Mouse (Mus musculus) midbrain, embryonic 10.5 days (tissue): Measurements from ENCODE around the gene Pgf. TPM values are rescaled to one million over a fixed set of nuclear protein-coding genes. Genes with fewer than 3 reads are reported as not detected.
"Not testable (repeated sequence)": the region's sequence is repeated elsewhere in the genome, so short reads cannot be mapped to it uniquely, and the experiment has no call there.

Experiments
- DNase-seq: peaks from one replicate; pipeline ENCODE4 v3.0.0-alpha.2; 2017; ENCODE audit warnings: low spot score
- H3K27ac ChIP-seq: fragments of 300-500 bp; sonication (generic); replicated peaks from 2 replicates; pipeline ENCODE4 v1.5.1; 2016; ENCODE audit warnings: mild to moderate bottlenecking
- H3K27me3 ChIP-seq: fragments of 300-500 bp; sonication (generic); 2 replicates; pipeline ENCODE4 v1.6.1; 2016; ENCODE audit warnings: low read depth, mild to moderate bottlenecking; ENCODE audit not compliant: poor library complexity, severe bottlenecking
- H3K36me3 ChIP-seq: fragments of 300-500 bp; sonication (generic); 2 replicates; pipeline ENCODE4 v1.6.1; 2016; ENCODE audit warnings: mild to moderate bottlenecking, moderate library complexity
- H3K4me1 ChIP-seq: fragments of 300-500 bp; sonication (generic); 2 replicates; pipeline ENCODE4 v1.6.1; 2016
- H3K4me3 ChIP-seq: fragments of 300-500 bp; sonication (generic); 2 replicates; pipeline ENCODE4 v1.5.1; 2016; ENCODE audit warnings: mild to moderate bottlenecking, moderate library complexity
- H3K9me3 ChIP-seq: fragments of 300-500 bp; sonication (generic); replicated peaks from 2 replicates; pipeline ENCODE4 v1.6.1; 2016; ENCODE audit warnings: mild to moderate bottlenecking
- WGBS: fragments of 180-500 bp; shearing (Covaris S2); methylation state at CpG from one replicate; pipeline ENCODE4 v1.1.7; 2016; 5-methylcytosine and 5-hydroxymethylcytosine counted together
- polyA plus RNA-seq: library from polyadenylated mRNA; unstranded; fragments of >200 nt; fragmentation: Nextera tagmentation; extraction: Ambion mirVana; gene quantifications from 2 replicates; pipeline ENCODE4 v1.2.1, GENCODE M21; 2016

Gene Pgf
- polyA plus RNA-seq, 1 experiment from 2014 or later, result 3.9 TPM

DNA sequence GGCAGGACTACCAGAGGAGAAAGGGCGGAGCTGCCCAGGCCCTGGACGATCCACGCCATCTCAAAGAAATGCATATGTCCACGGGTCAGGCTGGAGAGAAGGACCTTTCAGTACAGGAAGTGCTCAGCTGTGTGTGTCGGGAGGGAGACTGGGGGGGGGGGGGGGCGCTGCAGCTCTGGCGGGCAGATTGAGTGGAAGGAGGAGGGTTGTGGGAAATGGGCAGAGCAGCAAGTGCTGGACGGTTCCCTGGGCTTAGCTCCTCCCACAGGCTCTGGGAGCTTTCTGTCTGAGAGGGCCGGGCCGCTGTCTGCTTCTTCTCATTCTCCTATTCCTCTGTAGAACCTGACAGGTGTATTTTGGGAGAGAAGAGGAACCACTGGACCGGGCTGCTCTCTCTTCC is 31.2 kb downstream of the Pgf start:
- Histone ChIP-seq H3K4me1 (peaks cover 27% of the 10 kb centered on the region), H3K4me3 (no peak overlapping the region), H3K36me3 (no peaks in the 10 kb centered on the region), H3K9me3 (no peaks in the 10 kb centered on the region), H3K27me3 (peaks cover 39% of the 10 kb centered on the region), H3K27ac (no peak overlapping the region)
- 36% methylated on average over 9 of the region's 11 CpGs for WGBS
- DNase-seq, result no peak

DNA sequence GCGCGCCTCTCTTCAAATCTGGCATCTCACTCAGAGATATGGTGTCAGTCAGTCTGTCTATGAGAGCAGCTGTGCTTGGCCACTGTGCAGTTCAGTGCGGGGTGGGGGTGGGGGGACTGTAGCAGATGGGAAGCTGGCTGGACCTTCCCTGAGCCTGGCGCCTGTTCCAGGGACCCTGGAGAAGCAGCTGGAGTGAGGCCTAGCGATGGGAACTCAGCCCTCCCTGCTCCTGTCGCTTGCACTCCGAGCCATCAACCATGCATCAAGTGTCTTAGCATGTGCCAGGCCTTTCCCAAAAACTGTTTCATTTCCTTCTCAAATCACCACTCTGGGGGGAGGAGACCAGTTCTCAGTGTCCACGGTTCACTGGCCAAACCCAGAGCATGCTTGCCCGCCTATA is 32.0 kb downstream of the Pgf start:
- Histone ChIP-seq H3K4me1 (peaks cover 20% of the 10 kb centered on the region), H3K36me3 (no peaks in the 10 kb centered on the region), H3K27ac (no peak overlapping the region), H3K9me3 (no peaks in the 10 kb centered on the region), H3K4me3 (no peak overlapping the region), H3K27me3 (peaks cover 38% of the 10 kb centered on the region)
- WGBS, result 81% methylated on average over 9 of the region's 9 CpGs
- DNase-seq, result no peak

DNA sequence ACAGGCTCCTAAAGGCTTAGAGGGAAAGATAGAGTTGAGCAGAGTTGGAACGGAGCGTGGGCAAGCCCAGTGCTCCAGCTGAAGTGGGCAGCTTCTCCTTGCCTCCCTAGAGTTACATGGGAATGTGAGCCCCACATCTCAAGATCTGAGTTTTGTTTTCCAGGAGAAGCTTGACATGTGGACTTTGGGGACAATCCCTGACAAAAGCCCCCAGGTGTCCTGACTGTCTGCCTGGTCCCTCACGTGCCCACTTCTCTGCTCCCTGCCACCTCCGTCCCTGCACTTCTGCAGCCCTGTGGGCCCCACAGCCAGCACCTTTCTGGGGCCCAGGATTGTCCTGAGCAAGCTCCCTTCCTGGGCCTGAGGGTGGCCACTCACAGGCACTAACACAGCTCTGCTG is 32.8 kb downstream of the Pgf start:
- no peaks in the 10 kb centered on the region for H3K9me3 ChIP-seq
- H3K36me3 ChIP-seq, result no peaks in the 10 kb centered on the region
- DNase-seq, result no peak
- no peak overlapping the region for H3K4me3 ChIP-seq
- WGBS, result 95% methylated on average over 4 of the region's 4 CpGs
- H3K27ac ChIP-seq, result no peak overlapping the region
- H3K27me3 ChIP-seq, result peaks cover 34% of the 10 kb centered on the region
- peaks cover 17% of the 10 kb centered on the region for H3K4me1 ChIP-seq

DNA sequence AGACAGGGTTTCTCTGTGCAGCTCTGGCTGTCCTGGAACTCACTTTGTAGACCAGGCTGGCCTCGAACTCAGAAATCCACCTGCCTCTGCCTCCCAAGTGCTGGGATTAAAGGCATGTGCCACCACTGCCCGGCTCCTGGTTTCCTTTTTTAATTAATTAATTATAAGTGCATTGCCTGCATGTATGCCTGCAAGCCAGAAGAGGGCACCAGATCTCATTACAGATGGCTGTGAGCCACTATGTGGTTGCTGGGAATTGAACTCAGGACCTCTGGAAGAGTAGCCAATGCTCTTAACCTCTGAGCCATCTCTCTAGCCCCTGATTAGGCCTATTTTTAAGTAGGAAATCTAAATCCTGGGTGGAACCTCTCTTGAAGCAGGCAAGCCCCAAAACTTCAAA is 33.3 kb downstream of the Pgf start:
- H3K9me3 ChIP-seq, H3K27ac ChIP-seq, DNase-seq, H3K4me3 ChIP-seq, H3K36me3 ChIP-seq: not testable (repeated sequence)
- Histone ChIP-seq H3K27me3 (peaks cover 33% of the 10 kb centered on the region), H3K4me1 (peaks cover 17% of the 10 kb centered on the region)
- 71% methylated on average over 2 of the region's 2 CpGs for WGBS

DNA sequence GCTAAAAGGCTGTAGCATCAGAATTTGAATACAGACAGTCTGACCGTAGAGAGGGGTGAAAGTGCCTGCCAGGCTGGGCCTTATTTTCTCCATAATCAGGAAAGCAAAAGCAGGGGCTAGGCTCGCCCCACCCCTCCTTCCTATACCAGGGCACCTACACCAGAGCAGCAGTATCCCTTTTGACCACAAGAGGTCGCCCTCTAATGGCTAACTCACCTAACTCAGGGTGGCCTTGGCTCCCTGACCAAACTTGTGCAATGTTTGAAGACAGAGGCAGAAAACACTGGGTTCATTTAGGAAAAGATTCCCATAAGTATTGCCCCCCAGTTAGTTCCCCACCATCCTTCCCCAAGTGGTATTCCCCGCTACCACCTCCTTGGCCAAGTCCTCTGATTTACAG is 34.8 kb downstream of the Pgf start:
- Histone ChIP-seq H3K4me1 (peaks cover 17% of the 10 kb centered on the region), H3K4me3 (no peak overlapping the region), H3K36me3 (no peaks in the 10 kb centered on the region), H3K27me3 (peaks cover 27% of the 10 kb centered on the region), H3K27ac (no peak overlapping the region), H3K9me3 (no peaks in the 10 kb centered on the region)
- DNase-seq, result peak; percentile 79
- 17% methylated on average over 4 of the region's 4 CpGs for WGBS

DNA sequence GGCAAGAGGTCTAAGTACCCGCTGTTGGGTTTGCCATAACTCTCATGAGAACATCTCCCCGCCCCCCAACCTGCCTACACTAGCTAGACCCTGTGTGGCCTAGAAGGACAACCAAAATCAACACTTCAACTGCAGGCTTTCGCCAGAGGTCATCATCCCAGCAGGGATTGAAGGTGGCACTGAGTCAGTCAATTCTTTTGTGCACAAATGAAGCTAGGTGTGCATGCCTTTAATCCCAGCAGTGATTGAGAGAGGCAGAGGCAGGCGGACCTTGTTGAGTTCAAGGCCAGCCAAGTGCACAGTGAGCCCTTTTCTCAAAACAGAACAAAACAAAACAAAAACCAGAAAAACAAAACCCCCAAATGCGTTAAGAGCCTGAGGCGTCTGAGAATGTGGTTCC is 36.5 kb downstream of the Pgf start:
- Histone ChIP-seq H3K9me3 (no peaks in the 10 kb centered on the region), H3K36me3 (0 out of 2 replicates have a peak, but pooled peaks cover 5% of the 10 kb centered on the region), H3K4me3 (no peak overlapping the region), H3K27ac (no peak overlapping the region), H3K4me1 (peaks cover 14% of the 10 kb centered on the region), H3K27me3 (peaks cover 18% of the 10 kb centered on the region)
- DNase-seq, result no peak
- 86% methylated on average over 6 of the region's 6 CpGs for WGBS

DNA sequence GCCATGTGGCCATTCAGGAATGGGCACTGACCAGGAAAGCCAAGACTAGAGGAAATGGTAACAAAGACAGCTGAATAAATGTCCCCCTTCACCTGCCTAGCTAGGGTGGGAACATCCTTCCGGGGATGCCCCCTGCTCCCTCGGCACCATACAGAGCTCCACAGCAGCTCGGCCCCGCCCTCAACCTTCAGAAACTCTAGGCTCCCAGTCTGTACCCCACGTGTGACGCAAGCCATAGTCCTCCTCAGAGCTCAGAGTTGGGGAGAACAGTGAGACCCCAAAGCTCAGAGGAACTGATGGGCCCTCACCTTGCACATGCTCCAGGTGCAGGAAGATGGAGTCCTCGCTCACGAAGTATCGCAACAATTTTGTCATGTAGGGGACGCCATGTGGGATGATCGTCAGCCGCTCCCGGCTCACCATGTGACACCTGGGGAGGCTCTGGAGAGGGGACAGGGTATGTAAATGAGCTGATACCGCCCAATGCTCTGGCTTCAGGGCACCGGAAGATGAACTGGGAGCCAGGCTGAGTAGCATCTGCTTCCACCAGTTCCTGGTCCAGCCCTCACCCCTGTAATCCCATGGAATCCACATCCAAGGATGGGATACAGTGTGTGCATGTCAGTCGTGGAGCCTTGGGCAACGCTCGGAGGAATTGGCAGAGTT is 37.4 kb downstream of the Pgf start:
- Histone ChIP-seq H3K9me3 (no peaks in the 10 kb centered on the region), H3K4me3 (no peak overlapping the region), H3K36me3 (peaks cover 14% of the 10 kb centered on the region), H3K4me1 (peaks cover 9% of the 10 kb centered on the region; the same call in 1 of the 2 replicates), H3K27ac (no peak overlapping the region), H3K27me3 (peaks cover 18% of the 10 kb centered on the region)
- WGBS, result 49% methylated on average over 18 of the region's 18 CpGs
- no peak for DNase-seq

DNA sequence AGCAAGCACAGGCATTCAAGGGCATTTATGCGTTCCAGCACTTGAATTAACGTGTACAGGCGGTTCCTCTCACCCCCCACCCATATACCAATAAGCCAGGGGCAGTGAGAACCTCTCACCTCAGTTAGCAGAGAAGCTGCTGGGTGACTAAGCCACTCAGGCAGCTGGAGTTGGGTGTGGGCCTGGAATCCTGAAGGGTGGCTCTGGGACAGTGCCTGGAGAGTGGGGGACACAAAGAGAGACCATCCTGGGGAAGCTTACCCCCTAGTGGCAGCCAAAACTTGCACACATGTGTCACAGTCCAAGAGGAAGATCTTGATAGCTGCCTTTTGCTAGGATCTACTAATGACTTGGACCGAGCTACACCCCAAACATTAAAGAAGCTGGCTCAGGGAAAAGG is 41.0 kb downstream of the Pgf start:
- Histone ChIP-seq H3K9me3 (no peaks in the 10 kb centered on the region), H3K36me3 (peaks cover 46% of the 10 kb centered on the region), H3K4me1 (peaks cover 9% of the 10 kb centered on the region; the same call in 1 of the 2 replicates), H3K27ac (no peak overlapping the region), H3K27me3 (peaks cover 18% of the 10 kb centered on the region), H3K4me3 (no peak overlapping the region)
- DNase-seq, result no peak
- WGBS, result 91% methylated on average over 4 of the region's 4 CpGs

DNA sequence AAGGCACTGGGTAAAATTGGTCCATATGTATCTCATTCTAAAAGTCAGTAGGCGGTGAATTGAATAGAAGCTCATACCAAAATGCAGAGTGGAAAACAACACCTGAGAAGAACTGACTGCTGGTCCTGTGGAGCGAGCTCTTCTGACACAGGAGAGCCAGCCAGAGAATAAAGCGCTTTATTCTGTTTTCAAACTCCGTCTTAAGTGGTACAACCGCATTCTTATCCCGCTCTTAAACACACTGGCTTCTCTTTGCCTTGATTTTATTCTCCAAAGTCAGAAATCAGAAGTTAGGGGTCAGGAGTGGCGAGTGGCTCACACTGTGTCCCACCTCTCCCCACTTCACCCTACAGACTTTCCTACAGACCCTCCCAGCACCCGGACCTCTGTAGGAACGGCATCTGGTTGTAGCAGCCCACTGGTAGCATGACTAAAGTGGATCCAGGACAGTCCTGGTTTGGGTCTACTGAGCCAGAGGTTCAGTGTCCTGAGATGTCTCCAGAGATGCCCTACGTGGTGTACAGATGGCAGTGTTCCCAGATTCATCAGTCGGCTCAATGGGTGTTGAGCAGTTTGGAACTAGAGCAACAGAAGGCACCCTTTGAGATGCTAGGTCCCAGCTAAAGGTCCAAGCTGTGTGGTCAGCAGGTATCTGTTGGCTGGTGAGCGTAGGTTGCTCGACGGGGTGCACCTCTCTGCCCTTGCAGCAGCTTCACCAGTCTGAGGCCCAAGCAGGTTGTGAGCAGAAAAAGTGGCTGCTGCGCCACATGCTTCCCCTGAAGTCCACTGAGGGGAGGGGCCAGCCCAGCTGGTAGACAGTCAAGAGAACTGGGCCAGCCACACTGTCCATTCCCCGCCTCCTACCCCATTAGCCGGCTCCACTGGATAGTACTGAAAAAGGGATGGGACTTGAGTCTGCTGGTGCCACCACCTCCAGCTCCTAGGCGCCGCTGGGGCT is 41.8 kb downstream of the Pgf start:
- Histone ChIP-seq H3K4me3 (no peak overlapping the region), H3K9me3 (no peaks in the 10 kb centered on the region), H3K36me3 (peaks cover 54% of the 10 kb centered on the region), H3K27ac (no peak overlapping the region), H3K27me3 (peaks cover 14% of the 10 kb centered on the region), H3K4me1 (peaks cover 9% of the 10 kb centered on the region; the same call in 1 of the 2 replicates)
- DNase-seq, result no peak
- WGBS, result 85% methylated on average over 19 of the region's 19 CpGs

DNA sequence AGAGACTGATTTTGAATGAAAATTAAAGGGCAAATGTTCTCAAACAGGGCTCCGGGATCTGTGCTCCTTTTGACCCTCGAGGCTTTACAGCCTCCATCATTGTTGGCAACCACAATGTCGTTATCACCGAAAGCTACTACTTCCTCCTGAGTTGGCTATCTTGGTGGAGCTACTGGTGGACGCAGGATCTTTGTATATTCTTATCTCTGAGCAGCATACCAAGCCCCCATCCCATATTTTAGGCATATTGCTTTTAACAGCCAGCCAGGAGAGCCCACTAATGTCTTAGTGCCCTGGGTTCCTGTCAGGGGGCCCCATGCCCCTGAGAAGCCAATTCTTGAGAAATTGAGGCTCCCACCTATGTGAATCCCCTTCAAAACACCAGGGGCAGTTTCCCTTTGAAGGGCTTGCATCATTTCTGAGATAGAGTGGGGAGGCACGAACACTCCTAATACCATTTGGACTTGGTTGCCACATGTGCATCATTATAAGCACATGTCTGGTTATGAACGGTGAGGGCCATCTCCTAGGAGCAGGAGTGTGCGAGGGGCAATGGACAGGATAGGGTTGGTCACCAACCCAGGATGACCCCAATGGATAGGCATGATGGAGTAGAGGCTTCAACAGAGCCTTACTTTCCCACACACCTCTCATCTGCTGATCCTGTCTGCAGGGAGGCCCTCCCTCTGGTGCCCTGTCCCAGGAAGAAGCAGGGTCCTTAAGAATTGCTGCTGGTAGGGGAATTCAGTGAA is 43.4 kb downstream of the Pgf start:
- 91% methylated on average over 8 of the region's 8 CpGs for WGBS

DNA sequence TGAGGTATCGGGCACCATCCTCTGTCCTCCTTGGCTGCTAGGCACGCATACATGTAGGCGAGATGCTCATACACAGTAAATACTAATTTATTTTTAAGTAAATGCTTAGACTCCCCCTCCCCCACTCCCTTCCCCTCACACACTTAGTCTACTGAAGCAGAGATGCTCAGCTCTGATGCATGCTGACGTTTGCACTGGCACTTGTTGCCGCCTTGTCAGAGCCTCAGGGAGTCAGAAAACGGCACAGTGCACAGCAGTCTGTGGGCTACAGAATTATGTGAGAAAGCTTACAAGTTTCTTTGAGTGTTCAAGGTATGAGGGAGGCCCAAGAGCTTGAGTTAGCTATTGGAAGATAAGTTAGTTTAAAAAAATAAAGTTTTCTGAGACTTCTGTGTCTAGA is 46.2 kb downstream of the Pgf start:
- Histone ChIP-seq H3K36me3 (peaks cover 95% of the 10 kb centered on the region), H3K27ac (no peak overlapping the region), H3K4me3 (no peak overlapping the region), H3K9me3 (no peaks in the 10 kb centered on the region), H3K27me3 (no peaks in the 10 kb centered on the region), H3K4me1 (peaks cover 4% of the 10 kb centered on the region; the same call in 1 of the 2 replicates)
- 93% methylated on average over 6 of the region's 6 CpGs for WGBS
- no peak for DNase-seq

More for the DNA sequence above, 43.4 kb downstream of the Pgf start:
- Histone ChIP-seq H3K9me3 (no peaks in the 10 kb centered on the region), H3K4me3 (no peak overlapping the region), H3K27me3 (peaks cover 3% of the 10 kb centered on the region; the same call in 1 of the 2 replicates), H3K36me3 (peaks cover 70% of the 10 kb centered on the region), H3K27ac (no peak overlapping the region), H3K4me1 (peaks cover 5% of the 10 kb centered on the region; the same call in 1 of the 2 replicates)
- DNase-seq, result no peak

DNA sequence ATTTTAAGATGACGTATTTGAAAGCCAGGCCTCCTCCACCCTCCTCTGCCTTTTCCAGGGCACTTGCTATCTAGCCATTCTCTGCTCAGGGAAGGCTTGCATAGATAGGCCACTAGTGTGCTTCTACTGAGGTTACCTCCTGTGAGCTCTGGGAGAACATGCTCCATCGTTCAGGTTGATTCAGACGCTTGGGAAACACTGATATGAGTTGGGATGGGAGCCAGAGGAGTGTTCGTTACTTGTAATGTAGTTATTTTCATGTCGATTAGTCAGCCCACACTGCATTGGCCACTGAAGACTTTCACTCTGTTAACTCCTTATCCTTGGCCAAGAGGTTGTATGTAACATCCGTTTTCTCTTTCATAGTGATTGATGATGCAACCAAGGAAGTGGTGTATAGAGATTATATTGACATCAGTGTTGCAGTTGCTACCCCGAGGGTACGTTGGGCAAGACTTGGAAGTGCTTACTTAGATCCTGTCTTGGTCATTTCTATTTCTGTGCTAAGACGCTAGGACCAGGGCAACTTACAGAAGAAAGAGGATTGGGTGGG is 48.1 kb downstream of the Pgf start:
- no peak overlapping the region for H3K4me3 ChIP-seq
- DNase-seq, result no peak
- H3K9me3 ChIP-seq, result no peaks in the 10 kb centered on the region
- no peaks in the 10 kb centered on the region for H3K4me1 ChIP-seq
- no peak overlapping the region for H3K27ac ChIP-seq
- WGBS, result 97% methylated on average over 9 of the region's 9 CpGs
- no peaks in the 10 kb centered on the region for H3K27me3 ChIP-seq
- peaks cover 96% of the 10 kb centered on the region for H3K36me3 ChIP-seq
